Mouse (Mus musculus): ENCODE measurements around the gene Nr5a1.

DNA sequence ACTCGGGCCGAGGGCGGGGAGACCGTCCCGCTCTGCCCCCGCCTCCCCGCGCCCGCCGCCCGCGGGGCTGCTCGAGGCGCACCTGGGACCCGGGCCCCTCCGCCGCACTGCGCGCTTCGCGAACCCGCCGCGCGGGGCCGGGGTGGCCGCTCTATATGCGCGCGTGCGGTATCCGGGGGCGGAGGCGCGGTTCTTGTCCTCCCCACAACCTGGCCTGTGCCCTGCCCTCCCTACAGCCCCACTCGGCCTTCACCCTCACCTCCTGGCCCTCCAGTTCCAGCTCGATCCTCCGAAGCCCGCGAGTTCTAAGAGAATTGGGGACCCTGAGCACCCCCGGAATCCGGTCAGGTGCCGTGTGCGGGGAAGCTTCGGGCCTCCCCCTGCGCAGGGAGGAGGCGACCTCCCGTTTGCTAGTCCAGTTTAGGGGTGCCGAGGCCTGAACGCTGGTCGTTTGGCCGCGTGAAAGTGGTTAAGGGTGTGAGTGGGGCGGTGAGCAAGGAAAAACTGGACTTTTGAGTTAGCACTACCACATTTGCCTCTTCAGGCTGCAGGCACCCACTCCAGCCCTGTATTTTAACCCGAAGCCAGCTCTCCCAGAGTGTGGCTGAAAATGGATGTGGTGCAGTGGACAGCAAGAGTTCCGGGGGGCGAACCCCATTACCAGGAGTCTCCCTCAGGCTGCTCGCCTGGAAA, 2.1 kb downstream of the Nr5a1 start:
- TF ChIP-seq ZC3H11A (IDR thresholded peaks at IDR 0.05; ENCODE audit: borderline replicate concordance, low read depth, low read length) (no peak), CHD2 (IDR thresholded peaks at IDR 0.05; ENCODE audit: low read depth, low read length) (no peak), ZNF384 (IDR thresholded peaks at IDR 0.05; ENCODE audit: low read depth, low read length) (no peak), HCFC1 (IDR thresholded peaks at IDR 0.05; ENCODE audit: borderline replicate concordance, insufficient read depth, low read length) (no peak)
